8 mouse cellular contexts compared by ENCODE assay signal in genomic region chr4:139574799-139575672, GRCm38 (mm10). TPM values are rescaled to one million over a fixed set of nuclear protein-coding genes. Genes with fewer than 3 reads are reported as not detected.
A peak's percentile ranks its signal among the peaks of the same experiment; 100 is the strongest.
DNase-seq lines count a peak whose midpoint lies in the region; ATAC-seq and TF ChIP-seq lines count a peak whose summit lies in the region.

No protein-coding gene starts in this region.

- TF ChIP-seq CTCF in C2C12 (IDR thresholded peaks at IDR 0.05; ENCODE audit: control insufficient read depth, insufficient read depth, insufficient read length): peak; percentile 43
- TF ChIP-seq CTCF in heart, postnatal 0 days (IDR thresholded peaks at IDR 0.05; ENCODE audit: low read depth): no peak

- no peak overlapping the region for H3K27ac ChIP-seq in ES-E14 (ENCODE audit: insufficient read depth, low read depth, low read length, poor library complexity, severe bottlenecking)
- peak overlapping the region; percentile 84 for H3K27ac ChIP-seq in heart, postnatal 0 days (ENCODE audit: low read depth)

- peaks cover 47% of the 10 kb centered on the region for H3K79me3 ChIP-seq in C2C12 (ENCODE audit: low read depth)

- H3K79me2 ChIP-seq in C2C12 (ENCODE audit: control insufficient read depth, insufficient read depth): peaks cover 56% of the 10 kb centered on the region

- peak overlapping the region; percentile 95 for H3K4me2 ChIP-seq in heart, postnatal 0 days (ENCODE audit: low read depth, low read length)

- ATAC-seq in heart, postnatal 0 days (ENCODE audit: insufficient read depth, low read depth): peak; percentile 23
- ATAC-seq in megakaryocyte, adult 5-6 weeks (ENCODE audit: poor library complexity, severe bottlenecking): peak; percentile 4; the same call in 1 of the 2 replicates

- peak overlapping the region; percentile 86 for H3ac ChIP-seq in C2C12 (ENCODE audit: control insufficient read depth, insufficient read length, low read depth)

- DNase-seq in ES-E14 (ENCODE audit: low read depth, low spot score): no peak
- peak; percentile 63 for DNase-seq in embryo, embryonic 11 days
- no peak for DNase-seq in heart, postnatal 0 days (ENCODE audit: low spot score)
- DNase-seq in layer of hippocampus, postnatal 10 days (ENCODE audit: low spot score in 2 of 2): peak; percentile 58 to 60
- DNase-seq in spleen, postnatal 10 days (ENCODE audit: low spot score in 2 of 2): peak; percentile 30 to 45
- DNase-seq in Muller cell, postnatal 12 days (ENCODE audit: inconsistent ontology term): no peak

- peaks cover 0 to 17% of the 10 kb centered on the region in 2 experiments; a peak in 3 of 4 replicates for H3K4me1 ChIP-seq in ES-E14 (ENCODE audit: control insufficient read depth in 2 of 2, insufficient read depth in 2 of 2, low read length in 2 of 2, poor library complexity in 1 of 2)
- peaks cover 21% of the 10 kb centered on the region for H3K4me1 ChIP-seq in heart, postnatal 0 days (ENCODE audit: control insufficient read depth, insufficient read depth)

- H3K9me3 ChIP-seq in ES-E14 (ENCODE audit: control insufficient read depth, insufficient read depth, low read depth, low read length): no peaks in the 10 kb centered on the region
- no peaks in the 10 kb centered on the region for H3K9me3 ChIP-seq in heart, postnatal 0 days (replicated peaks; ENCODE audit: control insufficient read depth, low read length)

- in situ Hi-C loops in ES-E14 (cut with MboI; ENCODE audit: low sequenced_read_pairs in 2 of 2, unreplicated experiment in 2 of 2): no loop called here

- H3K4me3 ChIP-seq in C2C12 (ENCODE audit: insufficient read depth, poor library complexity, severe bottlenecking) (peak overlapping the region; percentile 78), ES-E14 (ENCODE audit: insufficient read depth in 1 of 2, low read depth in 1 of 2, low read length in 2 of 2, poor library complexity in 1 of 2, severe bottlenecking in 1 of 2) (peak overlapping the region; percentile 73 to 93)
- H3K4me3 ChIP-seq in heart, postnatal 0 days (ENCODE audit: low read depth, low read length): peak overlapping the region; percentile 73

- H3K9ac ChIP-seq in ES-E14 (ENCODE audit: insufficient read depth, low read depth, low read length, poor library complexity, severe bottlenecking): peak overlapping the region; percentile 74
- peak overlapping the region; percentile 81 for H3K9ac ChIP-seq in heart, postnatal 0 days (replicated peaks; ENCODE audit: low read depth, low read length)

- no peaks in the 10 kb centered on the region for H3K27me3 ChIP-seq in C2C12 (ENCODE audit: control insufficient read depth, insufficient read depth, insufficient read length)
- H3K27me3 ChIP-seq in heart, postnatal 0 days (ENCODE audit: control insufficient read depth, insufficient read depth, low read length): no peaks in the 10 kb centered on the region

- TF ChIP-seq EP300 in heart, postnatal 0 days (IDR thresholded peaks at IDR 0.05; ENCODE audit: low read depth): no peak

- under 1% methylated on average over 101 of the region's 111 CpGs for WGBS in heart, postnatal 0 days

- peaks cover 8% of the 10 kb centered on the region for H3K36me3 ChIP-seq in C2C12 (ENCODE audit: control insufficient read depth, insufficient read depth)
- H3K36me3 ChIP-seq in ES-E14 (ENCODE audit: control insufficient read depth, insufficient read depth, low read length, poor library complexity, severe bottlenecking): no peaks in the 10 kb centered on the region
- H3K36me3 ChIP-seq in heart, postnatal 0 days (replicated peaks; ENCODE audit: control insufficient read depth, insufficient read depth, low read length): no peaks in the 10 kb centered on the region

TF ChIP-seq in C2C12, 6 proteins besides CTCF, POLR2A, EP300 and RAD21:
- TF ChIP-seq CEBPB (IDR thresholded peaks at IDR 0.05; ENCODE audit: low read depth) (no peak), MYOG (IDR thresholded peaks at IDR 0.05; ENCODE audit: control insufficient read depth, extremely low read depth, insufficient read length) (no peak), MAX (IDR thresholded peaks at IDR 0.05) (no peak), FOSL1 (IDR thresholded peaks at IDR 0.05; ENCODE audit: insufficient read depth, low read length, poor library complexity, severe bottlenecking) (no peak), USF1 (IDR thresholded peaks at IDR 0.05; ENCODE audit: low read depth) (no peak)

TF ChIP-seq in ES-E14, 5 proteins besides CTCF, POLR2A, EP300 and RAD21:
- TF ChIP-seq CHD2 (IDR thresholded peaks at IDR 0.05; ENCODE audit: low read depth, low read length): no peak
- no peak for TF ChIP-seq MAFK (IDR thresholded peaks at IDR 0.05; ENCODE audit: insufficient read depth, low read depth, low read length)
- TF ChIP-seq ZC3H11A (IDR thresholded peaks at IDR 0.05; ENCODE audit: borderline replicate concordance, low read depth, low read length): no peak
- no peak for TF ChIP-seq ZNF384 (IDR thresholded peaks at IDR 0.05; ENCODE audit: low read depth, low read length)
- no peak for TF ChIP-seq HCFC1 (IDR thresholded peaks at IDR 0.05; ENCODE audit: borderline replicate concordance, insufficient read depth, low read length)

RNA-seq across cellular contexts. Expression of gene Gm21969, which starts 27.9 kb away (rescaled TPM):
- polyA plus RNA-seq in C2C12 (2012; fragmentation: generic; extraction: Trizol): 0.01 TPM
- total RNA-seq in ES-E14 (2012; rRNA removed): 0.09 and 0.16 TPM in 2 replicates
- not detected in 2 replicates for total RNA-seq in heart, postnatal 0 days (2014; rRNA removed; ENCODE audit: low replicate concordance)
- not detected in 2 replicates for polyA plus RNA-seq in heart, postnatal 0 days (2015; fragmentation: Nextera tagmentation; extraction: Ambion mirVana)
- total RNA-seq in layer of hippocampus, postnatal 10 days (2021): not detected
- not detected in 2 replicates for total RNA-seq in megakaryocyte, adult 5-6 weeks (2015)
- total RNA-seq in megakaryocyte, adult 5-6 weeks (2017): not detected in 2 replicates

RNA-seq across cellular contexts. Expression of gene Iffo2, which starts 44.7 kb away (rescaled TPM):
- polyA plus RNA-seq in C2C12 (2012; fragmentation: generic; extraction: Trizol): 20.0 TPM
- 11.2 and 19.3 TPM in 2 replicates for total RNA-seq in ES-E14 (2012; rRNA removed)
- 6.4 and 7.7 TPM in 2 replicates for total RNA-seq in heart, postnatal 0 days (2014; rRNA removed; ENCODE audit: low replicate concordance)
- 2.4 and 2.9 TPM in 2 replicates for polyA plus RNA-seq in heart, postnatal 0 days (2015; fragmentation: Nextera tagmentation; extraction: Ambion mirVana)
- 10 to 100 TPM; 20.3 to 21.5 TPM for total RNA-seq in layer of hippocampus, postnatal 10 days (2021)
- total RNA-seq in megakaryocyte, adult 5-6 weeks (2015): 0.83 and 1.6 TPM in 2 replicates
- 2.1 and 2.7 TPM in 2 replicates for total RNA-seq in megakaryocyte, adult 5-6 weeks (2017)

RNA-seq across cellular contexts. Expression of gene Aldh4a1, which starts 47.6 kb away (rescaled TPM):
- 6.7 TPM for polyA plus RNA-seq in C2C12 (2012; fragmentation: generic; extraction: Trizol)
- 63.5 and 84.0 TPM in 2 replicates for total RNA-seq in ES-E14 (2012; rRNA removed)
- total RNA-seq in heart, postnatal 0 days (2014; rRNA removed; ENCODE audit: low replicate concordance): 47.7 and 53.7 TPM in 2 replicates
- 21.7 and 24.9 TPM in 2 replicates for polyA plus RNA-seq in heart, postnatal 0 days (2015; fragmentation: Nextera tagmentation; extraction: Ambion mirVana)
- 10 to 100 TPM; 20.9 to 21.4 TPM for total RNA-seq in layer of hippocampus, postnatal 10 days (2021)
- 4.9 and 5.7 TPM in 2 replicates for total RNA-seq in megakaryocyte, adult 5-6 weeks (2015)
- 5.8 and 8.9 TPM in 2 replicates for total RNA-seq in megakaryocyte, adult 5-6 weeks (2017)

Comparison
In these comparisons a context has a peak if more than half of its experiments do, and no peak if none do; other contexts are left out.
1. DNase-seq: peak in embryo, embryonic 11 days (single experiment), layer of hippocampus, postnatal 10 days (2 of 2) and spleen, postnatal 10 days (2 of 2); none in ES-E14 (single experiment), heart, postnatal 0 days (single experiment) and Muller cell, postnatal 12 days (single experiment).
2. Peak in every context shown above with its lines, with median percentiles within 50 percentile points of each other: H3K4me3 ChIP-seq.